Mouse (Mus musculus) MEL (cell line): Measurements from ENCODE around the gene Fam181b. TPM values are rescaled to one million over a fixed set of nuclear protein-coding genes. Genes with fewer than 3 reads are reported as not detected.

Experiments
- DNase-seq: peaks from one replicate; pipeline ENCODE4 v3.0.0; 2011; ENCODE audit warnings: low read depth, low spot score
- H3K27ac ChIP-seq: 2 replicates; pipeline ENCODE4 v1.5.1; 2012; ENCODE audit warnings: low read depth, mild to moderate bottlenecking, control low read depth, low read length, moderate library complexity; ENCODE audit not compliant: control insufficient read depth
- H3K27me3 ChIP-seq, 2 experiments: fragments of 150-350 bp in 1 of 2; sonication (generic) in 1 of 2; 2 replicates each; pipeline ENCODE4 v1.6.1; 2012; ENCODE audit warnings: low read length in 2 of 2, mild to moderate bottlenecking in 2 of 2, improper control_type of control experiment in 1 of 2, moderate library complexity in 1 of 2; ENCODE audit not compliant: insufficient read depth in 2 of 2, control insufficient read depth in 1 of 2
- H3K36me3 ChIP-seq, 2 experiments: 2 replicates each; pipeline ENCODE4 v1.6.1; 2012 to 2014; ENCODE audit warnings: low read length in 2 of 2, improper control_type of control experiment in 1 of 2, inconsistent platforms in 1 of 2, mild to moderate bottlenecking in 1 of 2; ENCODE audit not compliant: insufficient read depth in 2 of 2, control insufficient read depth in 1 of 2
- H3K4me1 ChIP-seq, 2 experiments: fragments of 150-350 bp in 1 of 2; sonication (generic) in 1 of 2; 2 replicates each; pipeline ENCODE4 v1.6.1; 2012; ENCODE audit warnings: low read length in 2 of 2, improper control_type of control experiment in 1 of 2, mild to moderate bottlenecking in 1 of 2; ENCODE audit not compliant: insufficient read depth in 2 of 2, control insufficient read depth in 1 of 2
- H3K4me3 ChIP-seq, 2 experiments: fragments of 150-350 bp in 1 of 2; sonication (generic) in 1 of 2; 2 replicates each; pipeline ENCODE4 v1.5.1; 2012; ENCODE audit warnings: low read depth in 2 of 2, low read length in 2 of 2, mild to moderate bottlenecking in 2 of 2, moderate library complexity in 2 of 2, control low read depth in 1 of 2, improper control_type of control experiment in 1 of 2; ENCODE audit not compliant: control insufficient read depth in 1 of 2, insufficient read depth in 1 of 2
- H3K79me2 ChIP-seq: 2 replicates; pipeline ENCODE4 v1.6.1; 2012; ENCODE audit warnings: mild to moderate bottlenecking, low read length, moderate library complexity; ENCODE audit not compliant: control insufficient read depth, poor library complexity, insufficient read depth
- H3K9ac ChIP-seq: 2 replicates; pipeline ENCODE4 v1.6.1; 2012; ENCODE audit warnings: low read depth, mild to moderate bottlenecking, control low read depth, low read length, moderate library complexity; ENCODE audit not compliant: control insufficient read depth, poor library complexity, severe bottlenecking
- H3K9me3 ChIP-seq: fragments of 150-350 bp; sonication (generic); replicated peaks from 2 replicates; pipeline ENCODE4 v1.6.1; 2012; ENCODE audit warnings: mild to moderate bottlenecking, low read length, improper control_type of control experiment, moderate library complexity; ENCODE audit not compliant: insufficient read depth
- CHD2 ChIP-seq: IDR thresholded peaks from 2 replicates; pipeline ENCODE4 v1.6.1; 2011; ENCODE audit warnings: low read length, improper control_type of control experiment
- CTCF ChIP-seq, 3 experiments: IDR thresholded peaks in 2 of 3; conservative IDR thresholded peaks in 1 of 3; 2 replicates each; pipeline ENCODE4 v1.5.1; 2011 to 2012; ENCODE audit warnings: low read length in 3 of 3, low read depth in 2 of 3, mild to moderate bottlenecking in 2 of 3, improper control_type of control experiment in 1 of 3, inconsistent platforms in 1 of 3, mixed read lengths in 1 of 3, moderate library complexity in 1 of 3; ENCODE audit not compliant: control insufficient read depth in 1 of 3, insufficient read depth in 1 of 3, poor library complexity in 1 of 3, severe bottlenecking in 1 of 3
- ELF1 ChIP-seq: IDR thresholded peaks from 2 replicates; pipeline ENCODE4 v1.6.1; 2014; ENCODE audit warnings: low read depth, mild to moderate bottlenecking, inconsistent platforms, low read length, improper control_type of control experiment, moderate library complexity
- ETS1 ChIP-seq: IDR thresholded peaks from 2 replicates; pipeline ENCODE4 v1.6.1; 2012; ENCODE audit warnings: low read depth, mild to moderate bottlenecking, inconsistent platforms, low read length, improper control_type of control experiment, moderate library complexity
- JUND ChIP-seq: IDR thresholded peaks from 2 replicates; pipeline ENCODE4 v1.6.1; 2011; ENCODE audit warnings: low read depth, mild to moderate bottlenecking, improper control_type of control experiment, low read length
- MAX ChIP-seq: IDR thresholded peaks from 2 replicates; pipeline ENCODE4 v1.6.1; 2011; ENCODE audit warnings: low read length, improper control_type of control experiment
- MAZ ChIP-seq: IDR thresholded peaks from 2 replicates; pipeline ENCODE4 v1.6.1; 2012; ENCODE audit warnings: low read depth, mild to moderate bottlenecking, inconsistent platforms, low read length, improper control_type of control experiment
- NELFE ChIP-seq: IDR thresholded peaks from 2 replicates; pipeline ENCODE4 v1.6.1; 2011; ENCODE audit warnings: low read depth, low read length, improper control_type of control experiment
- RAD21 ChIP-seq: IDR thresholded peaks from 2 replicates; pipeline ENCODE4 v1.6.1; 2011; ENCODE audit warnings: mild to moderate bottlenecking, low read depth, low read length, improper control_type of control experiment
- RCOR1 ChIP-seq: IDR thresholded peaks from 2 replicates; pipeline ENCODE4 v1.6.1; 2012; ENCODE audit warnings: low read depth, mild to moderate bottlenecking, inconsistent platforms, low read length, improper control_type of control experiment
- SIN3A ChIP-seq: IDR thresholded peaks from 2 replicates; pipeline ENCODE4 v1.6.1; 2012; ENCODE audit warnings: low read length, improper control_type of control experiment, inconsistent platforms
- SMC3 ChIP-seq: IDR thresholded peaks from 2 replicates; pipeline ENCODE4 v1.6.1; 2011; ENCODE audit warnings: low read depth, low read length, improper control_type of control experiment
- TAL1 ChIP-seq: IDR thresholded peaks from 2 replicates; pipeline ENCODE4 v1.6.1; 2012; ENCODE audit warnings: mild to moderate bottlenecking, inconsistent platforms, low read length, moderate library complexity, mixed read lengths
- UBTF ChIP-seq: IDR thresholded peaks from 2 replicates; pipeline ENCODE4 v1.6.1; 2012; ENCODE audit warnings: low read depth, mild to moderate bottlenecking, inconsistent platforms, low read length, improper control_type of control experiment, moderate library complexity, borderline replicate concordance; ENCODE audit not compliant: insufficient read depth
- USF2 ChIP-seq, 2 experiments: IDR thresholded peaks; 2 replicates each; pipeline ENCODE4 v1.6.1; 2011 to 2012; ENCODE audit warnings: improper control_type of control experiment in 2 of 2, low read length in 2 of 2, borderline replicate concordance in 1 of 2, inconsistent platforms in 1 of 2, low read depth in 1 of 2, mild to moderate bottlenecking in 1 of 2; ENCODE audit not compliant: insufficient read depth in 1 of 2
- ZC3H11A ChIP-seq: IDR thresholded peaks from 2 replicates; pipeline ENCODE4 v1.6.1; 2012; ENCODE audit warnings: low read depth, mild to moderate bottlenecking, inconsistent platforms, low read length, improper control_type of control experiment
- ZNF384 ChIP-seq: IDR thresholded peaks from 2 replicates; pipeline ENCODE4 v1.6.1; 2012; ENCODE audit warnings: low read depth, mild to moderate bottlenecking, inconsistent platforms, low read length, improper control_type of control experiment
- polyA plus RNA-seq, 2 experiments: library from polyadenylated mRNA; stranded (reverse) in 1 of 2; unstranded in 1 of 2; fragments of >175 nt in 1 of 2; fragments of >200 nt in 1 of 2; gene quantifications; 2 replicates each; pipeline versions ENCODE4 v1.2.1 to v1.2.4; 2012; ENCODE audit warnings: low replicate concordance in 2 of 2, low read depth in 1 of 2; ENCODE audit not compliant: insufficient read length in 2 of 2, insufficient read depth in 1 of 2, missing spikeins in 1 of 2
- total RNA-seq: library from RNA; depleted of rRNA; stranded (reverse); fragments of 300-350 nt; gene quantifications from 2 replicates; pipeline ENCODE4 v1.2.3, GENCODE M21; 2012

Fam181b gene
- total and polyA plus RNA-seq, 3 experiments, result not detected

DNA sequence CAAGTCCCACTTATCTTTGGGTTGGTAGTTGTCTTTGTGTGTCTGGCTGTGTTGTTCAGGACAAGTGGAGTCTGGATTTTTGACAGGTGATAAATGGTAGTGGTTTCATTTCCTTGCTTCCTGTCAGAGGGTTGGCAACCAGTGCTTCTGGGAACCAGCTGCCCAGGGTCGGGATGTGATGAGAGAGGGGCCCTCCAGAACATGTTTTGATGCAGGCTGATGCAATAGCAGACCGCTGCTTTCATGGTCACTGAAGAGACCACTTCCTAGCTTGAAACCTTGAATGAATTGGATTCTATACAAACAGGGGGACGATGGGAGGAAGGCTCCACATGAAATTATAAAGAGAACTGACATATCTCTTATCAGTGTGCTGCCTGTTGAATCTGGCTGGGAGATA lies 35.3 kb upstream of the Fam181b start:
- Histone ChIP-seq H3K9me3 (no peaks in the 10 kb centered on the region; the same call in 1 of the 2 replicates), H3K79me2 (no peaks in the 10 kb centered on the region), H3K4me1 (no peaks in the 10 kb centered on the region), H3K27me3 (no peaks in the 10 kb centered on the region), H3K9ac (no peak overlapping the region), H3K27ac (no peak overlapping the region), H3K4me3 (no peak overlapping the region), H3K36me3 (no peaks in the 10 kb centered on the region)
- DNase-seq, result peak; percentile 1
- TF ChIP-seq JUND, result no peak
- no peak for TF ChIP-seq TAL1
- no peak for TF ChIP-seq CTCF (IDR thresholded peaks at IDR 0.05 in 2 of 3, conservative IDR thresholded peaks at IDR 0.05 in 1 of 3; ENCODE audit: control insufficient read depth in 1 of 3, insufficient read depth in 1 of 3, low read depth in 2 of 3, low read length in 3 of 3, poor library complexity in 1 of 3, severe bottlenecking in 1 of 3)
- no peak for TF ChIP-seq NELFE
- TF ChIP-seq USF2 (IDR thresholded peaks at IDR 0.05; ENCODE audit: borderline replicate concordance in 1 of 2, insufficient read depth in 1 of 2, low read depth in 1 of 2, low read length in 2 of 2), result no peak
- TF ChIP-seq ZC3H11A, result no peak
- no peak for TF ChIP-seq MAX
- no peak for TF ChIP-seq SIN3A
- TF ChIP-seq UBTF, result no peak
- TF ChIP-seq ETS1, result no peak
- TF ChIP-seq RAD21, result no peak
- no peak for TF ChIP-seq RCOR1
- no peak for TF ChIP-seq CHD2
- TF ChIP-seq ZNF384, result no peak

DNA sequence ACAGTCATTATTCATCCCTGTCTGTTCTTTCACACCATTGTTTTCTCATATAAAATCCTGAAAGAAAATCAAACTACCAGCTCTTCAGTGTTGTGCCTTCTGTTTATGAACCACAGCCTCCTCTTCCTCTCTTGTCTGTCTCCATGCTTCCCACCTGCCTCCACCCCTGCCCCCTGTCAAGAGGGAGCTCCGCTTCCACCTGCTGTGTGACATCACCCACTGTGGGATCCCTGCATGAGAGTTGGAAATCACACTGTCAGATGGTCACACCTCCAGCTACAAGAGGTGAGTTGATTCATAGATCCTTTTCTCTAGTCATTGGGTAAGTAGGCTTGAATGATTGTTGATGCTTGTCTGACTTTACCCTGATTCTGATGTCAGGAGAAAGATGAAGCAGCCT lies 34.9 kb upstream of the Fam181b start:
- TF ChIP-seq SMC3 (no peak), ELF1 (no peak), MAX (no peak)
- H3K79me2 ChIP-seq, result no peaks in the 10 kb centered on the region
- no peak overlapping the region for H3K9ac ChIP-seq
- H3K4me3 ChIP-seq, result no peak overlapping the region
- H3K4me1 ChIP-seq, result no peaks in the 10 kb centered on the region
- no peaks in the 10 kb centered on the region for H3K36me3 ChIP-seq
- no peaks in the 10 kb centered on the region for H3K27me3 ChIP-seq
- DNase-seq, result no peak
- no peaks in the 10 kb centered on the region; the same call in 1 of the 2 replicates for H3K9me3 ChIP-seq
- no peak overlapping the region for H3K27ac ChIP-seq

DNA sequence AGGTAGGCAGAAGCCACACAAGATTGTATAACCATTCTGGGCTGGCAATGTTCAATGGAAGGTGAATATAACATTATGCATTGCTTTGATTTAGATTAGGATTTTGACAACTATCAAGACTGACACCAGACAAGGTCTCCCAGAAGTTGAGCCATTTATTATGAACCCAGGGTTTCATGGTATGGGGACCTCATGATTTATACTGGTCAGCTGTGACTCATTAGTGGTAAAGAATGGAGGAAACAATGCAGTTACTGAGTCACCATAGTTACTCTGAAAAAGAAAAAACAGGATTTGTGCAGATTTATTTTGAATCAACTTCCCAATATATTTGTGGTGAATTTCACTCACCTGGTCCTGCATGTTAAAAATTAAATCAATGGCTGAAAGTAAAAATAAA lies 18.8 kb upstream of the Fam181b start:
- H3K4me3 ChIP-seq, result no peak overlapping the region
- H3K9me3 ChIP-seq, result no peaks in the 10 kb centered on the region
- no peaks in the 10 kb centered on the region for H3K36me3 ChIP-seq
- no peak overlapping the region for H3K9ac ChIP-seq
- H3K4me1 ChIP-seq, result no peaks in the 10 kb centered on the region
- no peak for TF ChIP-seq MAZ
- no peaks in the 10 kb centered on the region for H3K79me2 ChIP-seq
- no peaks in the 10 kb centered on the region for H3K27me3 ChIP-seq
- no peak overlapping the region for H3K27ac ChIP-seq
- no peak for DNase-seq
